Mouse (Mus musculus): Measurements from ENCODE around the gene Tmcc2.

Tmcc2 gene

DNA sequence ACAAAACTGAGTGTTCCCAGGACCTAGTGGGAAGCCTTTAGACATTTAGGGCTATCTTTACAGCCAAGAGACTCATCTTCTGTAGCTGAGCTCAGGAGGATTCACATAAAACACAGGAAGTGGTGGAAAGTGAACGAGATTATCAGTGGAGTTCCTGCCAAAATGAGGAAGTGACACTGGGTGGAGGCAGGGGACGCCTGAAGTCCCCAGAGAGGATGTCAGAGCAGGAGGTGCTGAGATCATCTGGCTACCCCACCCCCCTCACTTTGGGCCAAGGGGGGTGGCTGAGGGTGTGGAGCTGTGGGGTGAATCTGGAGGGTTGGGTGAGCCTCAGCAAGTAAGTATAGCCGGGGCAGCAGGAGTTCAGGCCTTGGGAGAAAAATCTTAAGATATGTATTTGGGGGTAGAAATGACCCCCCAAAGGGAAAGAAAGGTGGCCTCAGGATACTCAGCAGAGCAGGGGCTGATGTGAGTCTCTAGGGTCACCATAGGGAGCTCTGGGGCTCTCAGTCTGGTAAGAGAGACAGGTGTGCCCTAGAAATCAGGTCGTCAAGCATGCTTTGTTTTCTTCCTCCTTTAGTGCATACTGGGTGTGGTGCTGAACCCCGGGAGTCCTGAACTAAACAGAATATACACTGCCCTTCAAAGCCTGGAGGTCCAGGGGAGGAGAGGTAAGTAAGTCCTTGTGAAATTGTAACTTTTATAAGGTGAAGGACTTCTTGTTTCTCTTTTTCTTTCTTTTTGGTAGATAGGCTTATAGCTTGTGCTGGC, 49.2 kb downstream of the Tmcc2 start:
- DNase-seq (ENCODE audit: low spot score), result no peak

DNA sequence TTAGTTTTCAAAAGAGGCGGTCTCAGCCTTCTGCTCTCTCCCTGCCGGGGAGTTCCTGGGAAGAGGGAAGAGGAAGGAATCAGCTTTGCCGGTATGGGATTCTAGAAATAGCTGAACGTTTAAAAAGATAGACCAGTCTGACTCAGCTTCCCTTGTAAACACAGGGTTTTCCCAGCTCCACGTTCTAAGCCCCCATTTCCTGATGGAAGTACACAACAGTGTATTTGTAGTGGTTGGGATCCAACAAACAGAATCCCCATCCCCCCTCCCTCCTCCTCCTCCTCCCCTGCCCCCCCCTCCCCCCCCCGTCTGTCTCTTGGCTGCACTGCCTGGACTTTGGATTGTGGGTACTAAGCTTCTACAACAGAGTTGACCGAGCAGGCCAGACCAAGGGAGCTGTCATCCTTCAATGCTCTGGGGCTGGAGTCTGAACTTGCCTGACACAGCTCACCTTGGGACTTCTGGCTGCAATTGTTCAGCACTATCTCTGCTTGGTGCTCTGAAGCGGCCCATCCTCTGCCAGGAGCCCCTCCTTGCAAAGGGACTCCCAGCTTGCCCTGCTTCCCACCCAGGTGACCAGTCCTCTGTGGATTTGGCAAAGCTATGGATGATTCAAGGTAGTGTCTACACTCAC, 52.9 kb downstream of the Tmcc2 start:
- DNase-seq (ENCODE audit: low spot score), result no peak

DNA sequence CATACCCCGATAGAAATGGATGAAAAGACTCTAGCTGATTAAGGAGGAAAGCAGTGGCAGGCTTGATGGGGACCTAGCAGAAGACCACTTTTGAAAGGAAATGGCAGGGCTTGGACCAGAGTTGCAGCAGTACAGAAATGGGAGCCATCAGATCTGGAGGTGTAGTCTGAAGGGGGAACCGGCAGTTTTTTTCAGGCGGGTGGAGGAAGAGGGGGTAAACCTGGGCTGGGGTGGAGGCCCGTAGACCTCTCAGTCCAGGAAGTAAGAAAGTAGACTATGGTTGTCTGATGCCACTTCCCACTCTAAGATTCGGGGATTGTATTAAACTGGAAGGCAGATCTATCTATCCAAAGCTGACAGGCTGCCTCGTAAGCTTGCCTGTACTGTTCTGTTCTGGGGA, 54.2 kb downstream of the Tmcc2 start:
- DNase-seq (ENCODE audit: low spot score), result no peak

DNA sequence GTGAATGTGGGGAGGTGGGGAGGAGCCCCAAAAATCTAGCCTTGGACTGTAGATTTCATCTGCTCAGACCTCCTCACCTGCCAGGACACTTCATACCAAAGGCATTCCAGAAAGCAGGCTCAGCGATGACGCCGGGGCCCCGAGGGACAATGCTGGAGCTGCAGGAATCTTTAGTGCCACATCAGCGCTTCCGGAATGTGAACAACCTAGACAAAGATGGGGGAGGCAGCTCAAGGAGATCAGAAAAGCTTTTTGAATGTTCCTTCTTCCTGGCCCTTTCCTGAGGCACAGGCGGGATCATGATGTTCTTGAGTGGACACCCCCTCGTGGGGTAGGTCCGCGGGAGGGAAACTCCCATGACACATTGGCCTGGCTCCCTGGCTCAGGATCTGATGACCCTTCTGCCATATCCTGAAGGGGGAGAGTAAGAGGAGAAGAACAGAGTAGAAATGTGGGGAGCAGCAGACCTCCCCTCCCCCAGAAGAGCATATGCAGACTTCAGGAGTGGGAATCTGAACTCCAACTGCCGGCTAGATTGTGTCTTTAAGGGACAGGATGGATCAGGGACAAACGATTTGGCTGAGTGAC, 55.6 kb downstream of the Tmcc2 start:
- DNase-seq (ENCODE audit: low spot score), result peak; percentile 64

DNA sequence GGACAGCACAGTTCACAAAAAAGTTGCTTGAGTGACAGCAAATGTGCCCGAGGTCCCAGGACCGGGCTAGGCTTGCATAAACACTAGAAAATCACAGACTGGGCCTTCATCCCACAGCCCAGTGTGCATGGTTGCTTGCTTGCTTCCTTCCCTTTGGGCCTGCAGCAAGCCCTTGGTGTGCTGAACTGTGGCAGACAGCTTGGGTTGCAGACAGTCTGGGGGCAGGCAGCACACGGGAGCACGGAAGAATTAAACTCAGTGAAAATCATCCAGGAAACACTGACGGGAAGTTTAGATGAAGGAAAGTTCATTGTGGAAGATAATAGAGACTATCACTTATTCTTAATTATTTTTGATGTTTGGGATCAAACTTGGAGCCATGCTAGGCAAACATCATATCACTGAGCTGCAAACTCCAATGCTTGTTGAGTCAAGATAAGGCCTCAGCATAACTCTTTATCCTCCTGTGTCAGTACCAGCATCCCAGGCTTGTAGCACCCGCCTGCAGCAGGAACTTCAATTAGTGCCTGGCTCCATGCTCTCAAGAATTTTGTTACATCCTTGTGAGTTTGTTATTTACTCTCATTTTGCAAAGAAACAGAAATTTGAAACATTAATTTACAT, 56.8 kb downstream of the Tmcc2 start:
- no peak for DNase-seq (ENCODE audit: low spot score)

DNA sequence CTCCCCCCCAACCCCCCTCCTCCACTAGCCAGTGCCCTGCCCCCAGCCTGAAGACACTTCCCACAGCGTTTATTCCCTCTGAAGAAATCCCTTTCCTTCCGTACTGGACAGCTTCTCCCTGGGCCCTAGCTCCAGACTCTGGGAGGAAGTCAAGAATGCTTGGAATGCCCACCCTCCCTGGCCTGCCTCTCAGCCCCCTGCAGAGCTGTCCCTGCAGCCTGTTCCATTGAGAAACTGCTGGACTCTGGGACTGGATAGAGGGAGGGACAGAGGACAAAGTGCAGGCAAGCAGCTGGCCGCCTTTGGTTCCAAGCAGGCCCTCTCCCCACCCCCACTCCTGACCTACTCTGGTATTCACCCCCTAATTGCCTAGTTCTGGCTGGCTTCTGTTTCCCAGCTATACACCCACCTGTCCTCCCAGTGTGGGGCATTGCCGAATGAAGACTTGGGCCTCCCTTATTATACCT, 57.4 kb downstream of the Tmcc2 start:
- no peak for DNase-seq (ENCODE audit: low spot score)

DNA sequence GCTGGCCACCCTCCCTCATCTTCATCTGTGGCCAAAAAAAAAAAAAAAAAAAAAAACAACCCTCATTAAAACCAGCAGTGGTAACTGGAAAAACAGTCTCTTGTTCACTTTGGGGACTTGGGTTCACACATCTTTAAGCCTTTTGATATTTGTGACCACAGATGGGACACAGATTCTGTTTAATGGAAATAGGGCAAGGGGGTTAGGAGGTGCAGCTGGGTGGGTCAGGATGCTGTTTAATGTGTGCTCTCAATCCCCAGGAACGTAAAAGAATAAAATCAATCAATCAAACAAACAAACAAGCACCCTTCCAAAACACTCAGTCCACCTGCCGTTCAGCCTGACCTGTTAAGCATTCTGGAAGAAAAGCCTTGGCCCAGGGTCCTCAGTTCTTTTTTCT, 57.9 kb downstream of the Tmcc2 start:
- no peak for DNase-seq (ENCODE audit: low spot score)

DNA sequence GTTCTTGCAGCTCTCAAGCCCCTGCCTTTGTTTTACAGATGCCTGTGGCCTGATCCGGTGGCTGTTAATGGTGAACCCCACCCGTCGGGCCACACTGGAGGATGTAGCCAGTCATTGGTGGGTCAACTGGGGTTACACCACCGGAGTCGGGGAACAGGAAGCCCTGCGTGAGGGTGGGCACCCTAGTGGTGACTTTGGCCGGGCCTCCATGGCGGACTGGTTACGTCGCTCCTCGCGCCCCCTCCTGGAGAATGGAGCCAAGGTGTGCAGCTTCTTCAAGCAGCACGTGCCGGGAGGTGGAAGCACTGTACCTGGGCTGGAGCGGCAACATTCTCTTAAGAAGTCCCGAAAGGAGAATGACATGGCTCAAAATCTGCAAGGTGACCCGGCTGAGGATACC, 59.8 kb downstream of the Tmcc2 start:
- no peak for DNase-seq (ENCODE audit: low spot score)

DNA sequence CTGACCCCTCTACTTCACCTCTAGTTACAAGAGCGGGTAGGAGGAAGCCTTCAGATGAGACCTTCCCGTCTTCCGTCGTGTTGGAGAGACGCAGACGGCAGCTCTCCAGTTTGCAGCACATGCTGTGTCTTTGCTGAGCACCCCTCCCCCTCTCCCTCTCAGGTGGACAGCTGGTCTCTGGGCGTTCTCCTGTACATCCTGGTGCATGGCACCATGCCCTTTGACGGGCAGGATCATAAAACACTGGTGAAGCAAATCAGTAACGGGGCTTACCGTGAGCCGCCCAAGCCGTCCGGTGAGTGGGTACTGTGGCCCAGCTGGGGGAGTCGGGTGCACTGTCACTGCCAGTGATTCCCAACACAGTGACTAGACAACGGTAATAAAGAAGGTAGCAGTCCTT, 60.7 kb downstream of the Tmcc2 start:
- no peak for DNase-seq (ENCODE audit: low spot score)

DNA sequence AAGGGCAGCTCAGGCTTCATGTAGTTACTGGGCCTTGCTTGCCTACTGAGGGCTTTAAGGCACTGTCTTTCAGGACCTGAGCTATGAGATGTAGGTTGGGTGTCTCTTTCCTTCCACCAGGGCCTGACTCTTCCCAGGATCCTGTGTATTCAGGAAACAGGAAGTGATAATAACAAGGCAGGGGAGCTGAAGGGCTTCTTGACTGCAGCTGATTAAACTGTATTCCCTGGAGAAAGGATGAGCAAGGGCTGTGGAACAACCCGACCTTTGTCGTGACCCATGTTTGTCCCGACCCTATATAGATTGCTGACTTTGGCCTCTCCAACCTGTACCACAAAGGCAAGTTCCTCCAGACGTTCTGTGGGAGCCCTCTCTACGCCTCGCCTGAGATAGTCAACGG, 61.4 kb downstream of the Tmcc2 start:
- DNase-seq (ENCODE audit: low spot score), result no peak

DNA sequence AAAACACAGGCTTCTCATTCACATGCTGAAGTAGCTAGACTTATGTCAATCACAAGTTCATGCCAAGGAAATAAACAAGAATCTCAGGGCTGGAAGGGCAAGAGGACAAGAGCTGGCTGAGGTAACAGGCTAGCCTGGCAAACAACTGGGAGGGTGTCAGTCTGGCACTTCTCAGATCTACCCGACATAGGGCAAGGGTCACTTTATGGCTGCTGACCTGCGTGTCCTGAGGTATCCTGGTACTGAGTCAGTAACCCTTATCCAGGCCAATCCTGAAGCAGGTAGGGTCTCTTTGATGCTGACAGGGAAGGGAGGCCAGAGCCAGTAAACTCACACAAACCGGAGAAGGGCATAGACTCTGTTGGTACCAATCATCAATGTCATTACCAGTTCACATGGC, 62.5 kb downstream of the Tmcc2 start:
- DNase-seq (ENCODE audit: low spot score), result no peak

DNA sequence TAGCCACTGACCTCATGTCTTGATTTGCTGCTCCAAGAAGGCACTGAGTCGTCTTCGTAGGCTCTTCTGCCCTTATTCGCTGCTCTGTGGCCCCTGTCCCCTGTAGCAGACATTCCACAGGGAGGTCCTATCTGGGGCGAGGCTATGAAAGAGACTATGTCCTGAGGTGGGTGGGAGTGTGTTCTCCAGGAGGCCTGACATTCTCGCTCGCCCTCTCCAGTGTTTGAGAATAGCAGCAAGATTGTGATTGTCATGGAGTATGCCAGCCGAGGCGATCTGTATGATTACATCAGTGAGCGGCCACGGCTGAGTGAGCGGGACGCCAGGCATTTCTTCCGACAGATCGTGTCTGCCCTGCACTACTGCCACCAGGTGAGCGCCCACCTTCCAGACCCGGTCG, 63.6 kb downstream of the Tmcc2 start:
- DNase-seq (ENCODE audit: low spot score), result no peak

DNA sequence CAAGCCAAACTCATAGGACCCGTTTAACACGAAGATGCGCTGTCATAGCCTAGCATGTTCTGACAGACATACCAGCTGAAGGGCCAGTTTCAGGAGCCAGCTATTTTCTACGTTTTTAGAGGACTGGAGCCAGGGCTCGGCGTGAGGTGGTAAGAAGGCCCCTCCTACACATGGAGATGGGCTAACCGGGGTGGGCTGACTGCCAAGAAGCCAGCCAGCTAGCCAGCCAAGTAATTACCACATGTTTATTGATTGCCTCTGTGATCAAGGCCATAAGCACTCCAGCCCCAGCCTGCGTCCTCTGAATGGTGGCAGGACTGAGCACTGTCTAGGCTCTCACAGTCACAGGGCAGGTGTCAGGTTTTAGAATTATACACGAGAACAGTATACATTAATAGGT, 64.3 kb downstream of the Tmcc2 start:
- no peak for DNase-seq (ENCODE audit: low spot score)

DNA sequence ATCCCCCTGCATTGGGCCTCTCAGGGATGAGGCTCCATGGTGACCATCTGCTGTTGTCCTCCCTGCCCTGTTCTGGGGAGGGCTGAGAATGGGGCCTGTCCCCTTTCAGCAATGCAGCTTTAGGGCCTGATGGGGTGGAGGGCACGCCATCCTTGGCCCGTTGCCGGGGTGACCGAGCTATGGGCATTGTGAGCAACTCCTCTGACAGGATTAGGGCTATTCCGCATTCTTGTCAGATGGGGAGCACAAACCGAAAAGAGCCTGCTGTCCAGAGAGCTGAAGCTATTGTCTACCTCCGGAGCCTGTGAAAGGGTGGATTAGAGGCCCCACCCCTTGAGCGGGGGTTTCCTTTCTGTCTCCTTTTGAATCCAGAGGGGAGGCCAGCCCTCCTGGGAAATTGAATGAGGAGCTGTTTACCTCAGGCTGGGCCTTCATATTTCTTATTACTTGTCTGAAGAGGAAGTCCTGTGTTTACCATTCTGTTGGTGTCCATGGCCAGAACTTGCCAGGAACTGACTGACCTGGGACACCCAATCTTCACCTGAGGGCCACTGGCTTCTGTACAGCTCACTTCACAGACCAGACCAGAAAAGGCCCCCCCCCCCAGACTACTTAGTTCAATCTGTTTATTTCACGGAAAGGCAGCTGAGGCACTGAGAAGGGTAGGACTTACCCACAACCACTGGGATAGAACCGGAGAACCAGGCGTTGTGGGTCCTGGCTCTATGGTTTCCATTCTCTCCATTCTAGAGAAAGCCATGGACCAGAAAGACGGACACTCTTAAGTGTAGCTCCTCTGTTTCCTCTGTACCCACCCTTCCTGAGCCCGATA, 68.2 kb downstream of the Tmcc2 start:
- DNase-seq (ENCODE audit: low spot score), result no peak

DNA sequence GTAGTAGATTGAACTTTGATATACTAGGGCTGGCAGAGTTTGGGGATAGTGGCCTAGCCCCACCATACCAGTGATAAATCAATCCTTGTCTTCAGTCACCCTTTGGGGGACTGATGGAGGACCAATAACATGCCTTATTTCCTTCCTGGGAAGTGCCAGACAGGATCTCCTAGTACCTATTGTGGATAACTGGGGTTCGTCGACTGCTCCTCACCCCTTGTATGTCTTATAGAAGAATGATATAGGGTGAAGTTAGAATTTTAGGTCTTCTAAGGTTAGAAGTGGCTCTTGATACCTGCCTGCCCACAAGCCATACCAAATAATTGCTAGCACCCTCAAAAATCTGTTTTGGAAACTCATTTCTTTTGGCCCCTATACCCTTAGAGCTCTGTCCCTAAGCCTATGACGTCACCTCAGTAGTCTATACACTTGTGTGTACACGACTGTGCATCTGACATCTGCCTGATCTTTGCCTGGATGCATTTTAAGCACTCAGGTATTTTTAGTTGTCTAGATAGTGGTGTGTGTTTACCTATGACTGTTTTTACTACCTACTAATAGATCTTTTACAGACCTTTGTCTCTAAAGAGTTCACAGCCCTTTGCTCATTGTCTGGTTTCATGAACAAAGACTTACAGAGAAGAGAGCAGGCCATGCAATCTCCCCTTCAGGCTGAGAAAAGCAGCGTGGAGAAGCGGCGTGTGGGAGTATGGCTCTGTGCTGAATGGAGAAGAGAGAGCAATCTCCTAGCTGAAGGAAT, 69.1 kb downstream of the Tmcc2 start:
- peak; percentile 49 for DNase-seq (ENCODE audit: low spot score)

DNA sequence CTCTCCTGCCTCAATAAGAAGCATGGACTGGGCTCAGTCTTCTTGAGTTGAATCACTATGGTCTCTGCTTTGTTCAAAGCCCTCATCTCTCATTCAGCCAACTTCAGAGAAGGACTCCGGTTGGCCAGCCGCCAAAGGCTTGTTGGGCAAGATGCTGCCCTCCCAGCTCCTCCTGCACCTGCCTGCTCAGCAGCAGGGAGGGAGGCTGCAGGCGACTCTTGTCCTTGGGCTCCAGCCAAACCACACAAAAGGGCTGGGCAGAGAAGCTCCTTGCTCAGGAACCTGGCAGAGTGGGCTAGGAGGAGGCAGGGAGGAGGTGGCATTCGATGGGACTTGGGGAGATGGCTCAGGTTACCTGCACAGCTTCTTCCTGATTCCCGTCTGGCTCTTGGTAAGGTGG, 71.8 kb downstream of the Tmcc2 start:
- DNase-seq (ENCODE audit: low spot score), result peak; percentile 82

DNA sequence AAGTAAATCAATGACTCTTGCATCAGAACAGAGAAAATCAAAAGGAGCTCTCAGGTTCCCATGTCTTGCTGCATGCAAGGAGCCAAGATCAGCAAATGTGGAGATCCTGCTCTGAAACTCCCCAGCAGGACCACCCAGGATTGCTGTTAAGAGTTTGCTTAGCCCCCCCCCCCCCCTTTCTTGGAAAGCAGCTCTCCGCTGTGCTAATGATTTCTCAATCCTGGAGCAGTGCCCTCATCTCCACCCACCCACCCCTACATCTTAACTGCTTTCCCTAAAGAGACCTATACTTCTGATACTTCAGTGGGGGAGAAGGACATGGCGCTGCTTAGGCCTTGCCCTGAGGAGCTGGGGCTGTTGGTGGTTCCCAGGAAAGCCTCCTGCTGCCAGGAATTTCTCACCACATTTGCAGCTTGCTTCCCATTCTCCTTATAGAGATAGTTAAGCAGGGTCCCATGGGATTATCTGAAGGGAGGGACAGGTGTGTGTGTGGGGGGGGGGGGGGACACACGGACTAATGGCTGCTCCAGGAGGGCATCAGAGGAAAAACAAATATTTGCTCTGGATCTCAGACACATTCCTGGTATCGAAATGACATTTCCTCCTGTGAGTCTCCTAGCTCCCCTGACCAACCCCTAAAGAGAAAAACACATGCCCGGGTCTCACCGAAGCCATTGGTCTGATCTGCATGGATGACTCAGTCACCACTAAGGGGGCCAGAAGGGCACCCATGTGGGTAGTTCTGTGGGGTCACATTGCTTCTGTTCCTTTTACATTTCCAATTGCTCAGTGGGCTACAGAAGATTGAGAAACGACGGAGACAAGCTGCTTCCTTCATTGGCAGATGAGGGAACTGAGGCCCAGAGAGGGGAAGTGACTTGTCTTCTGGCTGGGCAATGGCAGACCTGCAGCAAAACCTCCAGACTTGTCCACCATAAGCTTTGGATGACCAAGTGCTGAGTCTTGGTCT, 72.9 kb downstream of the Tmcc2 start:
- DNase-seq (ENCODE audit: low spot score), result no peak

DNA sequence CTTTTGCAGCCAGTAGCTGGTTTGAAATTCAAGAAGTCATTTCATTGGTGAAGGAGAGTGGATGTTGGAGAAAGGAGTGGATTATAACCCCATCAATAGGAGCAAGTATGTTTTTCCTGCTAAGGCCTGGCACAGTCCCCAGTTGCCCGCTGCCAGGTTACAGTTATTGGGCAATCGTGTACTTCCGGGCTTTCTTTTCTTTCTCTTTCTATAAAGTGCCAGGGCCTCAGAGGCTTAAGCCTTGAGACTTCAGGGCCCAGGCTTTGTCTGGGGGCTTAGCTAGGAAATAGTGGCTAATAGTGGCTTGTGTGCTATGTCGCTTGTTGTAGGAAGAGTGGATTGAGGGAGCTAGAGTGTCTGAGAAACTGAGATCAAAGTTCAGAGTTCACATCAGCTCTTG, 73.7 kb downstream of the Tmcc2 start:
- no peak for DNase-seq (ENCODE audit: low spot score)

DNA sequence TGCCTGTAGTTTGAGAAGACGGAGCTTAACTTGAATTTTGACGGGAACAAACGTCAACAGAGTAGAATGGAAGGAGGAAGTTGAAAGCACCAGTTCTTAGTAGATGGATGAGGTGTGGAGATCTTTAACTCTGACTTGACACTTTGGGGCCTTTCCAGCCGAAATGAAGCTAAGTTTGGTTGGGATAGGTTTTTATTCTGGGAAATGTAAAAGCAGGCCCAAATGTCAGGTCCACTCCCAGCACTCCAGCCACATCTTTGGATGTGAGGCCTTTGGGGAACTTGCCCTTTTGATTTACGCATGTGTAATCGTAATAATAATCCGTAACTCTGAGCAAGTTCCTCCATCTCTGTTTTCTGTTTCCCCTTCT, 74.5 kb downstream of the Tmcc2 start:
- no peak for DNase-seq (ENCODE audit: low spot score)
